Mouse (Mus musculus) retina, embryonic 14.5 days (tissue): ENCODE measurements around the gene Pdzd2.

Experiments used
- DNase-seq: peaks from one replicate; pipeline ENCODE4 v3.0.0-alpha.2; 2015; ENCODE audit warnings: low spot score

Gene Pdzd2

DNA sequence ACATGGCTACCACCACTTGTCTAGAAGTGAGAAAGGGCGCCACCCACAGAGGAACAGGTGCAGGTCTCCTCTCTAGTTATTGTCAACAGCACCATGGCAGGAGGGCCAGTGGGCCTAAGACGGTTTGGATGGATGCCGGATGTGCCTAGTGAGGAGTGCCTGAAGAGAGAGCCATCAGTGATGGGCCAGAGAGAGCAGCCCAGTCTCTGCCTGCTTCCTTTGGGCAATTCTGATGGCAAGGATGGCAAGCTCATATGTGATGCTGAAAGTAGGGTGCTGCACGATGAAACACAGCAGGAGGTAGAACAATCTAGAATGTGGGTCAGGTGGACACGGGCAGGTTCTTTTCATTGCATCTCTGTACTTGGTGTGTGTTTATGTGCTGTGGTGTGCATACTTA is 117.0 kb downstream of the Pdzd2 start:
- DNase-seq, result no peak

DNA sequence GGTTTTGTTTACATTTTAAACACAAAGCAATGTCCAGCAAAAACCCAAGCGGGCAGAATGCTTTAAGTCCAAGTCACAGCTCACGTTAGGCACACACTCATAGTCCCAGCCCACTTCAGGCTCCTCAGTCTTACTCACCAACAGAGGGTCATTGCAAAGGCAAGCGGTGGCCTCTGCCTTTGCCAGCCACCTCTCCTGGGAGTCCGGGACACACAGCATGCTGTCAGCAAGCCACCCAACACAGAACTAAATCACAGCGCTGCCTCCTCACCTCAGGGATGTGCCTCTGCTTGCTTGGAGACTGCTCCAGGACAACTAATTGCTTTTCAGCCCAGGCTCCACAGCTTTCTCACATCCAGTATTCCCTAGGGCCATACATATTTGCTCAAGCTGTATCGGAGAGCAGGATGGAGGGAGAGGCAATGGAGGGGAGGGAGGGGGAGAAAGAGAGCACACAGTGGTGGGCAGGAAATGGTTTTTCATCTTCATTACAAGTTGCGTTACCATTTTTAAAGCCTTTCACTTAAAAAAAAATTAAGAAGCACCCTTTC is 117.6 kb downstream of the Pdzd2 start:
- DNase-seq, result no peak

DNA sequence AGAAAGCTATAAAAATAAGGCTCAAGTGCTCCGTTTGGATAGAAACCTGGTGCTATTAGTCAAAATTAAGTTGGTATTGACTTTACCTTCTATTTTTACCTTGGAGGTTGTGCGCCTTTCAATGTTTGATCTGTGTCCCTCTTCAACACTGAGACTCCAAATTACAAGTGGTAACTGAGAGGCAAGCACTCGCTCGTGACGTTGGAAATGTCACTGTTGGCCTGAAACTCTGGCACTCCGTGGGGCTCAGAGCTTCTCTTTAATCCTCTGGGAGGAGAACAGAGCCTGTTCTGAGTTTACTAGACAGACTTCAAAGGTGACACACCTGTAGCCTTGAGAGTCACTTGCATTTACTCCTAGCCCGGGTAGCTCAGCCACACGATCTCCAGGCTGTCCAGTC is 120.5 kb downstream of the Pdzd2 start:
- DNase-seq, result no peak

DNA sequence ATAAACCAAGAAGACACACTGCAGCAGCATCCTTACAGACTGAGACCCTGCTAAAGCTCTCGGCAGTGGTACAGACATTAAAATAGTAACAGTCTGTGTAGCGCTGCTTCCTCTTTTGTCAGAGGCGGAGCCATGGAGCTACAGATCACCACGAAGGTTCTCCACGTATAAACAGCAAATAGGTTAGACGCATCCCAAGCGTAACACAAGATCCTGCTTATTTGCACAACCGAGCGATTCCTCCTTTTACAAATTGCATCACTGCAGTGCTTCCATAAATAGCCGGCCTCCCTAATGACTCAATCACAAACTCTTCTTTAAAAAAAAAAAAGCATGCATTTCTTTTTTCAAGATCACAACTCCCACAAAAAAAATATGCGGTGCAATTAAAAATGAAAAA is 122.1 kb downstream of the Pdzd2 start:
- no peak for DNase-seq

DNA sequence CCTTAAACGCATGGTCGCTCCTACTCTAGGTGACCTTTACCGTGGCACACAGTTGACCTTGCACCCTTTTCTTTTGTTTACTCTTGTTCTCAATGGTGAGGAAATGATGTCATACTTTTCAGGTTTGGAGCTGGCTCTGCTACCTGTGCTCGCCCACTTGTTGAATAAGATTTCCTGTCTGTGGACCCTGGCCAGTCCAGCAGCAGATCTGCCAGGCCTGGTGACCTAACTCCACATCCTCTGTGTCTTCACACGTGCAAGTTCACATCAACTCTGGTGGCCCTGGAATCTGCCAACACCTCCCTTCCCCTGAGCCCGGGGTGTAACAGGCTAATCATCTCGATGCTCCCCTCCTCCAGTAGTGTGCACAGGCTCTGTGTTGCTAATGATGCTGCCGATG is 122.5 kb downstream of the Pdzd2 start:
- no peak for DNase-seq

DNA sequence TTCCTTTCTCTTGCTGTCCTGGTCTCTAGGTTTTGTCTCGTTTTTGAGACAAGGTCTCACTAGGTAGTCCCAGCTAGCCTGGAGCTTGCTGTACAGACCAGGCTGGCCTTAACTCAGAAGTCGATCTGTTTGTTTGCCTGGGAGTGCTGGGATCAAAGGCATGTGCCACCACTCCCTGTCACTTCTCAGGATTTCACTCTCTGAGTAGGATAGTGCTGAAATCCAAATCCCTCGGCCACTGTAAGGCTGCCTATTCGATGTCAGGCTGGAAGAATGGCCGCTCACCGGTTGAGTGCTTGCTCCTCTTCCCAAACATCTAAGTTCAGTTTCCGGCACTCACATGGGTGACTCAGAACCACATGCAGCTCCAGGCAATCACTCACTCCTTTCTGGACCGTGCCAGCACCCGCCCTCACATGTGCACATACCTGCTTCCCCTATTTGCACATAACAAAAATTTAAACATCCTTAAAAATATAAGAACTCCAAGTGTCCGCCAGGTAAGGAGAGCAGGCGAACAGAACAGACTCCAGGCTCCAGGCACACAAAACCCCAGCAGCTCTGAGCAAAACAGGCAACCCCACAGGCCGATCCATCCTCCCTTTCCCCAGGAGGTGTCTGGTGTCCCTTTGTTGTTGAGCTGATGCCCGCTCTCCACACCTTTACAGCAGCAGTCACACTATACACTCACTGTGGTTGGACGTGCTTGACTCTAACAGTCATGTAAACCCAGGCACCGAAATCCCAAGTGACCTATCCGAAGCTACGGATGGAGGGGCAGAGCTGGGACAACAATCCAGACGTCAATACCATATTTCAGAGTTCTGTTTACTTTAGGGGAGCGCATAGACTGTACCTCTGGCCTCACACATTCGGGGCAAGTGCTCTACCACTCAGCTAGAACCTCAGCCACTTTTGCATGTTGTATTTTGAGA is 124.5 kb downstream of the Pdzd2 start:
- no peak for DNase-seq

DNA sequence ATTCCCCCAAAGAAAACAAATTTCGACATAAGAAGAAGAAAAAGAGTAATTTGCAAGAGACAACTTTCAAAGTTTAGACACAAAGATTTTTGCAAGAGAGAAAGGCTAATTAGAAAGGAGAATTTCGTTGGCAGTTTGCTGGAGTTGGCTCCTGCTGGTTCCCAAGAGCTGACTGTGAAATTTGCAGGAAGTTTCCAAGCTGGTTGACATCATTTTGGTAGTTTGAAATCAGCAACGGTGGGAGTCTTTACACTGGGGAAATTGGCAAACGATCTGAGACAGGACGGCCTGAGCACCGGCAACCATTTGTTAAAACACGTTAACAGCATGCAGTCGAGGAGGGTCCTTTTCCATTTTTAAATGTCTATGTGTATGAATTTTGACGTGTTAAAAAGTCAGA is 125.7 kb downstream of the Pdzd2 start:
- no peak for DNase-seq

DNA sequence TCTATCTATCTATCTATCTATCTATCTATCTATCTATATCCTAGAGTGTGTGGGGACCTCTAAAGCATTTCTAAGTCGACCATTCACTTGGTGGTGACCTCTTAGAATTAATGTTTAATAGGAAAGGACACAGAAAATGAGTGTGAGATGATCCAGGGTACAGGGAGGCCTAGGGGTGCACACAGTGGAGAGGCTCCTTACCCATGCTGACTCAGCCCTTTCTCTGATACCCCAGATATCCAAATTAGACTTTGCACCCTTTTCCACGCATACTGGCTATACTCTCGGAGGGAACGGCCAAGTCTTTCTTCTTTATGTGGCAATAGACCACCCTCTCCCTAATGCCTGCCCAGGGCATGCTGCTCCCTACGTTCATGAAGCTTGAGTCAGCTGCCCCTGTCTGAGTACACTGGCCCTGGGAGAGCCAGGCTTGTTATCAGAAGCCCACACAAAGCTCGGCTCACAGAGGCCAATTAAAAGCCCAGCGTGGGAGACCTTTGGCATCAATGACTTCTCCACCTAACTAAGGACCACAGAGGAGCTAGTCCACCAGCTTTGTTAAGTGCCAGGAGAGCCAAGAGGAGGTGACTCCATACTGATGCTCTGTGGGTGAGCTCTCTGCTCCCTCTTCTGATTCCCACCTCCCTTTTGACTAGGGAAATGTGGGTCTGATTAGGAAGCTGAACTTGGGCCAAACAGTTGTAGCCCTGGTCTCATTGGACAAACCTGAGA is 126.6 kb downstream of the Pdzd2 start:
- no peak for DNase-seq

DNA sequence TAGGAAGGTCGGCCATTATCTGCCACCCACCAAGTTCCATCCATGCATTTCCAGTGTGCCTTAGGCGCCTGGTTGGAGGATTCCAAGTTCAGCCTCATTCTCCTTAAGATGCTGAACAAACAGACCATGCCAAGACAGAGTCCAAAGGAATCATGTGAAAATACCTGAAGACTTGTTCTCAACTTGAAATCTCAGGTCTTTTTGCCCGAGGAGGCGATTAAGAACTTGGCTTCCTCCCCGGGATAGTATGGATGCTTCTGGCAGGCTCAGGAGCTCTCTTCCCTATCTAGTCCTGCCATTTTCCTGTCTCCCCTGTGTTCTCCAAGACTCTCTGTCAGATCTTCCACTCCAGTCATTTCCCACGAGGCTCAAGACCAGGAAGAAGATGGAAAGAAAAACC is 131.6 kb downstream of the Pdzd2 start:
- no peak for DNase-seq

DNA sequence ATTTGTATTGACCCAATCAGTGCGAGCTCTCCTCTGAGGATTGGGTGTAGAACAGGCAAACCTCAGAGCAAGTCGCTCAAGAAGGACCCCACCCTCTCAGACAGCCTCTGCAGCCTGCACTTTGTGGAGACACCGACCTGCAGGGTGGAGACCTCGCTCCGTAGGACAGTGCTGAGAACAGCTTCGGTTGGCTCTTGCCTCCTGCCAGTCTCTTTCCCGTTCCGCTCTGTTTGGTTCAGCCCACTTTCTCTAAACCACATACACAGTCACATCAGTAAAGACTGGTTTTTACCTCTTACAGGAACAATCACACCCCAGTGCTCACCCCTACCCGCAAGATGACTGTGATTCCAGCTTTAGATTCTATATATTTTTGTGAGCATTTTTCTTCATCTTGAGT is 133.4 kb downstream of the Pdzd2 start:
- no peak for DNase-seq

DNA sequence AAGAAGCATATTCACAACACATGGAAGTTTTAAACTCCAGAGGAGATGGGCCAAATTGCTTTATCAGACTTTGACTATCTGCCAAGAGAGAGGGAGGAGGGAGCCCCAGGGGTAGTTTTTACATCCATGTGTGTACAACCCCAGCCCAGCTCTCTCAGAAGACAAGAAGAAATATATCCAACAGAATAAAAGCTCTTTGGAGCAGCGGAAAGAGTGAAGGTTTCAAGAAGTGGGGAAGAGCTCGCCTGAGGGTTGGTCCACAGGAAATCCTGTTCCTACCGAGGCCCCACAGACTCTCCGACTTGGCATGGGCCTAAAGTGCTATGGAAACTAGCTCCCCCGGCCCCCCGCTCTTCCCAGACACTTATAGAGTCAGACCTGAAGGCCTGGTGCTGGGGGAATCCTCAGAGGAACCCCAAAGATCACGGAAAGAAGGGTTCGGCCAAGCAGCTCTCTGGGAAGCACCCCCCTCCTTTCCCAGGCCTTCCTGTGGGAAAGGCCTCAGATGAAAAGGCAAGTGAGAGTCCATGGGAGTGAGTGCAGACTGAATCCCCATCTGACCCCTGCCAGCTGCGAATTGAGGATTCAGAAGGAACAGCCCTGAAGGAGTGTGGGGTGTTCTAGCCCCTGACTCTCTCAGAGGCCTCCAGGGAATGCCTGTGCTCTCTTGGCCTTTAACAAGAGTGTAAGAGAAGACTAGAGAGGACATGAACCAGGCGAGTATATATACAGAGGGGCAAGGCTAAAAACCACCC is 134.3 kb downstream of the Pdzd2 start:
- DNase-seq, result no peak

DNA sequence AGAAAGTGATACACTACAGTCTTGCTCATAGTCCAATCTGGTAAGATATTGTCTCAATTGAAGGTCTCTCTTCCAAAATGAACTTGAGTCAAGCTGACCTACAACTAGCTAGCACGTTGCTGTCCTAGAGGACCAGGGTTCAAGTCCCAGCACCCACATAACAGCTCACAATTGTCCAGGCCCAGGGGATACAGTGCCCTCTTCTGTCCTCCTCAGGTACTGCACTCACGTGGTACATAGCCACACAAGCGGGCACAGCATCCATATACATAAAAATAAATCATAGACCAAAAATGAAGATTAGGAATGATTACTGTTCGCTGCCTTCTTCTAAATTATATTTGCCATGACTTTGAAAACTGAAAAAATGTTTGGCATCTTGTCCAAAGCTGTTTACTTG is 136.1 kb downstream of the Pdzd2 start:
- DNase-seq, result no peak

DNA sequence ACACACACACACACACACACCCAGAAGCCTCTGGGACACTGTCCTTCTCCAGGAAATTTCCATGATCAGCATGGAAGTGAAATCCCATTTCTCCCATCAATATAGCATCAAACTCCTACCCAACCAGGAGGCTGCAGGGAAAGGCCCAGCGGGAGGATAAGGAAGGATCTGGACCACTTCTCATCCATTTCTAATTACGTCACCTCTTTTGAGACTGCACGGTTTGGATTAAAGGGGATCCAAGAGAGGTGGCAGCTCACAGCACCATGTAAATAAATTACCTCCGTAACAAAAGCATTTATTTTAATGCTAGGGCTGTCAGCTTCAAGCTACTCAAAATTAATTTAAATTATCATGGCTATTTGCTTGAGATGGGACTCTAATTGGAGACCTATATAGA is 146.6 kb downstream of the Pdzd2 start:
- no peak for DNase-seq

DNA sequence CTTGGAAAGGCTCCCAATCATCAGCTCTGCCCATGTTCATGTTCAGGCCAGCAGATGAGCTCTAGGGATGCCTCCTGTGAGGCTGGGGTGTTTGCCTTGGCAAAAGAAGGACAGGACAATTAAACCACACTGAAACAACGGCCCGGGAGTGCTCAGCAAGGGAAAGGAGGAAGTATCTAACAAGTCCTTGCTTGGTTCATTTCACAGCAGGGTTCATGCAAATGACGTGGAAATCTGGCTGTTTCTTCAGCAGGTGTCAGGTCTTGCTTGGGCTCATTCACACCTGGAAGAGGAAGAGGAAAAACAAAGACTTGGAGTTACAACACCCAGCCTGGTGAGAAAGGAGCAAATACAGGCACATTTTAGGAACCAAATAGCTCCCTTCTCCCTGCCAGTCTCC is 147.1 kb downstream of the Pdzd2 start:
- DNase-seq, result no peak

DNA sequence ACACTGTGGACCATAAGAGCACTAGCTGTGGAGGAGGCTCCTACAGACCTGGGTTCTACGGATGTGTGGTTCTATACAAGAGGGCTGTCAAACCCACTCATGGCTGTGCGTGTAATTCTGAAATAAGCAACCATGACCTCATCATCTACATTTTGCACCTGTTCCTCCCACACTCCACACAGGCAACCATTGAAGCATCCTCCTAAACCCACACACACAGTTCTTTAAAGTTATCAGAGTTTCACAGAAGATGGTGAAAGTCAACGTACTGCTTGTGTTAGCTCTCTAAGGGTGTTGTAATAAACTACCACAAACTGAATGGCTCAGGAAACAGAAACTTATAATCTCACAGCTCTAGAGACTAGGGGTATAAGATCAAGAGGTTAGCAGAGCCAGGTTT is 151.1 kb downstream of the Pdzd2 start:
- DNase-seq, result no peak

DNA sequence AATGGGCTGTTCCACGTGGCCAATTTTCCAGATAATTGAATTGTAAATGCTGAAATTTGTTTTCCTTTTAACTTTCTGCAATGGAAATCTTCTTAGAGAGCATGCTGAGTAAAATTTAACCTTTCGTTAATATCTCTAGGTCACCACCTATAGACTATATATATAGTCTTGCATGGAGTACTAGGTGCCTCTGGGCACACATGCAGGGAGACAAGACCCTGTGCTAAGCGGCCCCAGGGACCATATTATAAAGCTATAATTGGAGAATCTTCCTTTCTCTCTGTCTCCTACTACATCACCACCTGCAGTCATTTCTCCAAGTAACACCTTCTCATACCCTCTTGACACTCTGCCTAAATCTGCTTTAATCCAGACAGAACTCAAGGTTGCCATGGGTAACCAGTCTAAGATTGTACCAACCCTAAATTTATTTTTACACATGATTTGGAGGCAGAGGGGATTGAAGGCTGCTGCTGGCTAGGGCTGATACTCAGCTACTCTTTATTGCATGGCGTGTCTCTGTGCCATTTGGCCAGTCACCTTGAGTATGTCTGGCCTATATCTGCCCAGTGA is 152.8 kb downstream of the Pdzd2 start:
- no peak for DNase-seq

DNA sequence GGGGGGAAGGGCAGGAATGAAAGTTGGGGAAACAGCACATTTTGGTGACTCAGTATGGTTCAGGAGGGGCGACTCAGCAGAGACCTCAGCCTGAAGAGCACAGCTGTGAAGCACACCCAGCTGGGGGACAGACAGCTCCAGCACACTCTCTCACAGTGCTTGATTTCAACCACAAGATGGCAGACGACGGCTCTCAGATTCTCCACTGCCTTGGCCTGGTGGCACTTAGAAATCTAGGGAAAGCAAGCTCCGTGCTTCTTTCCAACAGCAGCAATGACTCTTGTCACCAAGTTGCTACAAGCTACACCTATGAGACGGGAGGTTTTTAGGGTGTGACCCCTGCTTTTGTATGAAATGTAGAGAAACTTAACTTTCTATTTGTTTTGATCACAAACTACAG is 153.6 kb downstream of the Pdzd2 start:
- DNase-seq, result peak; percentile 89

DNA sequence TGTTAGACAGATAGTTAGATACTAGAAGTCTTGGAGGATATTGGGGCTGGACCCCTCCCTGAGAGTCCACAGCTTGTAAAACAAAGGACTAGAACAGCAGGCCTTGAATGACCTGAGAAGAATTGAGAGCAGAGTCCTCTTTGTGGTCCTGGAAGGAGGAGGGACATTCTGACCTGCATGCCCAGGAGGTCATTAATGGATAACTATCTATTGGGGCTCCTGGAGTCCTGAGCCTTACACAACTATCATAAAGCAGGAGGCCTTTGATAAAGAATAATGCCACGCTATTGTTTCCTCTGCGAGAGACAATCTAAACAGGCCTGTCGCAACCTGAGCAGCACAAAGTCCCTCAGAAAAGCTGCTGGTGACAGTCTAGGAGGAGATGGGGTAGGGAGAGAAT is 156.7 kb downstream of the Pdzd2 start:
- no peak for DNase-seq

DNA sequence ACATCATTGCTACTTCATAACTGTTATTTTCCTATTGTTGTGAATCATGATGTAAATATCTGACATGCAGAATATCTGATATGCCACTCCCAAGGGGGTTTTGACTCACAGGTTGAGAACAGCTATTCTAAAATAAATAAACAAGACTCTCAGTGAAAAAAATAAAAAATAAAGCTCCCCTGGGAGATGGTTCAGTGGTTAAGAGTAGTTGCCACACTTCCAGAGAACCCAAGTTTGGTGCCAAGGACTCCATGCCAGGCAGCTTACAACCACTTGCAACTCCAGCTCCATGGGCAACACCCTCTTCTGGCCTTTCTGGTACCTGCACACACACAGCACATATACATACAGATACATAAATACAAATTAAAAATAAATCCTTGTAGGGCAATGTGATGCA is 157.3 kb downstream of the Pdzd2 start:
- no peak for DNase-seq

DNA sequence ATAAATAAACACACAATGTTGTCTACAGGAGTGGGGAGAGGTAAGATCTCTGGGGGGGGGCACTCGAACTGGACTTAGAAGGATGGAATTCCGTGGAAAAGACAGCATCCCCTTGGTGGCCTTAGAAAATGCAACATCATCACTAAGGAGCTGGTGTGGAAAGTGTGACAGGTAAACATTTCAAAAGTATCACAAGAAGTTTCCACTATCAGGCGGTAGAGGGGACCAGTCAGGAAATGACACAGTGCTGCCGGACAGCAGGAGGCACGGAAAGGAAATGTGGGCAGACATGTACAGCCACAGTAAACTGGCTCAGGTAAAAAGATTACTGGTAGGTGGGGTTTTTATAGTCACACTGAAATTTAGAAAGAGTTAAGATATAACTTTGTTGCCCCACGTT is 160.5 kb downstream of the Pdzd2 start:
- DNase-seq, result no peak

DNA sequence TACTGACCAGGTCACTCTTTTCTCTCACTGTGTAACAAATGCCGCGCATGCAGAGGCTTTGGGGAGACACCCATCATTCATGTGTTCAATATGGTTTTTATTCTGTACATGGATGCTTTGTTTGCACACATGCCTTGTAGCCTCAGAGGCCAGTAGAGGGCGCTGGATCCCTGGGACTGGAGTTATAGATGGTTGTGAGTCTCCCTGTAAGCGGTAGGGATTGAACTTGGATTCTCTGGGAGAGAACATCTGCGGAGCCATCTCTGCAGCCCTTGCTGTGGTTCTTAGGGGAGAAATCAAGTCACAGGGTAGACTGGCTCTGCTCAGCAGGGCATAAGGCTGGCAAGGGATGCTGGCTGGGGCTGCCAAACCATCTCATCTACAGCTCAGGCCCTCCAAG is 161.4 kb downstream of the Pdzd2 start:
- DNase-seq, result peak; percentile 80

DNA sequence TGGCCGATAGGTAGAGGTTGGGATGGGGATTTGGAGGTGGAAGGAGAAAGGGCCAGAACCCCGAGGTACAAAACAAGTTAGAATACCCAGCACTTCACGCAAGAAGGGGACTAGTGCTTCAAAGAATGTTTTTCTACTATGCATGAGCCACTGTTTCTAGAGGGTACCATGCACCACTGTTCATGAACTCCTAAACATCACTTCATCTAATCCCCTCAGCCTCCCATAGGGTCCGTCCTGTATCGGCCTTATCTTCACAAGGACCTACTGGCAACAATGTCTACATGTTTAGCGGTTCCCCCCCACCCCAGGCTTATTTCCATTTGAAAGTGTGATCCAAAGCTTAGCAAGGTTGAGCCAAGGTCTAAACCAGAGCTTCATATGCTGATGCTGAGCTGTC is 162.0 kb downstream of the Pdzd2 start:
- peak; percentile 19 for DNase-seq
